Mouse (Mus musculus): ENCODE results near the gene Ccnl2.

DNA sequence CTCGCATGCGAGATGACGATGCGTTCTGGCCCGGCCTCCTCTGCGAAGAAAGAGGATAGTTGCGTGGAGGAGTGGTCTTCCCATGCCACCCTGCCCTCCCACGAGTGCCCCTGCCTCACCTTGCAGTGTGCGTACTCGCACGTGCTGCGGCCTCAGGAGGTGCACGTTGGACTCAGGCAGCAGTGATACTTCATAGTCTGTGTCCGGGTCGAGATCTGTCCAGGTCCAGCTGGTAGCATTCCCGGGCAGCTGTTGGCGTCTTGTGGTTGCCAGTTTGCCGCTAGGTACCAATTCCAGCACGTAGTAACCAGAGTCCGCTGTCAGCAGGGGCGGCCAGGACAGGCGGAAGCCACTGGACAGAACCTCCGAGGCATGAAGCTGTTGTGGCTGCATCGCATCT lies 41.7 kb upstream of the Ccnl2 start:
- TF ChIP-seq POLR2A (IDR thresholded peaks at IDR 0.05; ENCODE audit: control insufficient read depth in 1 of 2, insufficient read depth in 1 of 2, low read depth in 1 of 2, low read length in 2 of 2, poor library complexity in 1 of 2) (no peak), POLR2AphosphoS2 (IDR thresholded peaks at IDR 0.05; ENCODE audit: low read length) (no peak), USF1 (IDR thresholded peaks at IDR 0.05; ENCODE audit: low read depth, low read length) (no peak)

Measured in MEL (cell line).